Mouse (Mus musculus) left cerebral cortex, postnatal 25 days (tissue): ENCODE data around the gene Pdia4. TPM values are rescaled to one million over a fixed set of nuclear protein-coding genes. Genes with fewer than 3 reads are reported as not detected.
"Not testable (repeated sequence)": the region's sequence is repeated elsewhere in the genome, so short reads cannot be mapped to it uniquely, and the experiment has no call there.

Source experiments
- DNase-seq, 2 experiments: peaks; one replicate each; pipeline ENCODE4 v3.0.0; 2022; ENCODE audit warnings: low spot score in 2 of 2, mixed read lengths in 1 of 2
- intact Hi-C: fragments of 180-260 bp; cut with DNase I; formaldehyde crosslinking; loops from one replicate; pipeline ENCODE4 v1.15.1; 2025
- total RNA-seq, 2 experiments: library from RNA; stranded (reverse); gene quantifications; 2 replicates each; pipeline ENCODE4 v1.2.3; 2021

Gene Pdia4
- total RNA-seq: 10 to 100 TPM; 67.1 to 71.1 TPM

GRCm38 (mm10) chr6:47813257-47813878, at the start of gene Pdia4:
Gene Pdia4 (minus strand): TSS chr6:47813430.
- intact Hi-C loops: no loop called here
- peak; percentile 98 to 99 for DNase-seq

GRCm38 (mm10) chr6:47857729-47858128, 44.5 kb upstream of the Pdia4 start:
- intact Hi-C loops: not testable (repeated sequence)

GRCm38 (mm10) chr6:47857241-47857640, 44.0 kb upstream of the Pdia4 start:
- no peak for DNase-seq
- intact Hi-C loops: no loop called here

More at GRCm38 (mm10) chr6:47857729-47858128, 44.5 kb upstream of the Pdia4 start:
- not testable (repeated sequence) for DNase-seq

- intact Hi-C loops: no loop called here
- no peak for DNase-seq
These were observed 32.5 kb upstream of the Pdia4 start for GRCm38 (mm10) chr6:47845779-47846178.

GRCm38 (mm10) chr6:47842337-47842736, 29.1 kb upstream of the Pdia4 start:
- intact Hi-C loops: no loop called here
- no peak for DNase-seq

- no peak for DNase-seq
- intact Hi-C loops: no loop called here
These were observed 28.6 kb upstream of the Pdia4 start for GRCm38 (mm10) chr6:47841831-47842230.

- no peak for DNase-seq
- intact Hi-C loops: no loop called here
These were observed 27.8 kb upstream of the Pdia4 start for GRCm38 (mm10) chr6:47841077-47841476.

GRCm38 (mm10) chr6:47837630-47838029, 24.4 kb upstream of the Pdia4 start:
- intact Hi-C loops: loop anchor here (5.0 kb wide), 1 partner anchor 40 kb away; the partner anchor contains the start of gene Zfp282
- no peak for DNase-seq

- intact Hi-C loops: loop anchor here (5.0 kb wide), 1 partner anchor 41 kb away; the partner anchor contains the start of gene Zfp282
- DNase-seq: peak in 1 of 2 experiments; percentile 50
These were observed 22.8 kb upstream of the Pdia4 start for GRCm38 (mm10) chr6:47835984-47836521.

- intact Hi-C loops: loop anchor here (5.0 kb wide), 1 partner anchor 42 kb away; the partner anchor contains the start of gene Zfp282
- DNase-seq: peak; percentile 92 to 97
These were observed 22.3 kb upstream of the Pdia4 start, which contains the start of gene Zfp398 for GRCm38 (mm10) chr6:47835482-47835983. Gene Zfp398 (plus strand): TSS chr6:47835661.

GRCm38 (mm10) chr6:47832220-47832619, 19.0 kb upstream of the Pdia4 start:
- no peak for DNase-seq
- intact Hi-C loops: no loop called here

- intact Hi-C loops: loop anchor here (1.0 to 2.0 kb wide), 2 partner anchors 31 to 42 kb away; no protein-coding TSS in a partner anchor
- peak; percentile 92 for DNase-seq
These were observed 17.2 kb upstream of the Pdia4 start, which contains the start of gene Zfp786 for GRCm38 (mm10) chr6:47830104-47831078. Gene Zfp786 (minus strand): TSS chr6:47830867.

GRCm38 (mm10) chr6:47828950-47829349, 15.7 kb upstream of the Pdia4 start:
- intact Hi-C loops: no loop called here

GRCm38 (mm10) chr6:47827462-47827861, 14.2 kb upstream of the Pdia4 start:
- DNase-seq: no peak
- intact Hi-C loops: no loop called here

More at GRCm38 (mm10) chr6:47828950-47829349, 15.7 kb upstream of the Pdia4 start:
- DNase-seq: peak in 1 of 2 experiments; percentile 29

- DNase-seq: no peak
- intact Hi-C loops: no loop called here
These were observed 11.0 kb upstream of the Pdia4 start for GRCm38 (mm10) chr6:47824241-47824640.

GRCm38 (mm10) chr6:47821776-47822175, 8.5 kb upstream of the Pdia4 start:
- intact Hi-C loops: no loop called here
- DNase-seq: no peak

- intact Hi-C loops: no loop called here
- DNase-seq: no peak
These were observed 8.0 kb upstream of the Pdia4 start for GRCm38 (mm10) chr6:47821236-47821635.

GRCm38 (mm10) chr6:47819626-47820325, 6.5 kb upstream of the Pdia4 start:
- intact Hi-C loops: no loop called here
- no peak for DNase-seq

- intact Hi-C loops: no loop called here
- no peak for DNase-seq
These were observed 5.5 kb upstream of the Pdia4 start for GRCm38 (mm10) chr6:47818721-47819120.
